Mouse (Mus musculus): ENCODE data around the gene Sh3gl3. TPM values are rescaled to one million over a fixed set of nuclear protein-coding genes. Genes with fewer than 3 reads are reported as not detected.
"Not testable (repeated sequence)": the region's sequence is repeated elsewhere in the genome, so short reads cannot be mapped to it uniquely, and the experiment has no call there.

The Sh3gl3 gene
- polyA plus RNA-seq, 2 experiments from 2014 or later, result 2.3 to 2.4 TPM

GRCm38 (mm10) chr7:82235486-82235885, 61.8 kb downstream of the Sh3gl3 start:
- peak; percentile 33 for ATAC-seq

- peak; percentile 59 for ATAC-seq
Observed at GRCm38 (mm10) chr7:82236152-82236898, 62.7 kb downstream of the Sh3gl3 start.

GRCm38 (mm10) chr7:82236899-82237162, 63.2 kb downstream of the Sh3gl3 start:
- peak; percentile 49 for ATAC-seq

- ATAC-seq, result peak; percentile 46
Observed at GRCm38 (mm10) chr7:82240424-82241240, 67.0 kb downstream of the Sh3gl3 start.

GRCm38 (mm10) chr7:82244701-82245100, 71.1 kb downstream of the Sh3gl3 start:
- ATAC-seq, result no peak

- no peak for ATAC-seq
Observed at GRCm38 (mm10) chr7:82248953-82249695, 75.5 kb downstream of the Sh3gl3 start.

GRCm38 (mm10) chr7:82253309-82253708, 79.7 kb downstream of the Sh3gl3 start:
- ATAC-seq, result no peak

GRCm38 (mm10) chr7:82256936-82257335, 83.3 kb downstream of the Sh3gl3 start:
- ATAC-seq, result no peak

- no peak for ATAC-seq
Observed at GRCm38 (mm10) chr7:82257530-82257929, 83.9 kb downstream of the Sh3gl3 start.

GRCm38 (mm10) chr7:82260210-82260609, 86.6 kb downstream of the Sh3gl3 start:
- peak; percentile 81 for ATAC-seq

- peak; percentile 63 for ATAC-seq
Observed at GRCm38 (mm10) chr7:82263141-82263540, 89.5 kb downstream of the Sh3gl3 start.

GRCm38 (mm10) chr7:82264119-82264518, 90.5 kb downstream of the Sh3gl3 start:
- no peak for ATAC-seq

- no peak for ATAC-seq
Observed at GRCm38 (mm10) chr7:82265365-82265764, 91.7 kb downstream of the Sh3gl3 start.

GRCm38 (mm10) chr7:82269948-82270347, 96.3 kb downstream of the Sh3gl3 start:
- ATAC-seq, result no peak

GRCm38 (mm10) chr7:82271742-82272141, 98.1 kb downstream of the Sh3gl3 start:
- ATAC-seq, result no peak

GRCm38 (mm10) chr7:82272875-82273274, 99.2 kb downstream of the Sh3gl3 start:
- not testable (repeated sequence) for ATAC-seq

GRCm38 (mm10) chr7:82274011-82274709, 100.5 kb downstream of the Sh3gl3 start:
- no peak for ATAC-seq

- ATAC-seq, result no peak
Observed at GRCm38 (mm10) chr7:82274975-82275374, 101.3 kb downstream of the Sh3gl3 start.

- ATAC-seq, result no peak
Observed at GRCm38 (mm10) chr7:82275529-82276204, 102.0 kb downstream of the Sh3gl3 start.

GRCm38 (mm10) chr7:82282011-82282410, 108.4 kb downstream of the Sh3gl3 start:
- no peak for ATAC-seq

GRCm38 (mm10) chr7:82282464-82282863, 108.8 kb downstream of the Sh3gl3 start:
- ATAC-seq, result no peak

GRCm38 (mm10) chr7:82287242-82287641, 113.6 kb downstream of the Sh3gl3 start:
- no peak for ATAC-seq

Measured in CD4-positive, CD25-positive, alpha-beta regulatory T cell, adult 4 months (primary cell).